Mouse (Mus musculus) lung, adult 2 months (tissue): ENCODE data around the gene Bdkrb1. TPM values are rescaled to one million over a fixed set of nuclear protein-coding genes. Genes with fewer than 3 reads are reported as not detected.

Source experiments
- DNase-seq: peaks from one replicate; pipeline ENCODE4 v3.0.0; 2022
- H3K4me1 ChIP-seq: fragments of 200-500 bp; 2 replicates; pipeline ENCODE4 v1.6.1; 2011; ENCODE audit warnings: low read length; ENCODE audit not compliant: control insufficient read depth, insufficient read depth
- H3K4me3 ChIP-seq: fragments of 200-500 bp; replicated peaks from 2 replicates; pipeline ENCODE3; 2011; ENCODE audit warnings: low read depth, mild to moderate bottlenecking, control low read depth, low read length; ENCODE audit errors: extremely low read depth
- CTCF ChIP-seq: fragments of 200-500 bp; IDR thresholded peaks from 2 replicates; pipeline ENCODE4 v1.5.1; 2011; ENCODE audit warnings: mild to moderate bottlenecking, low read length, control low read depth; ENCODE audit not compliant: insufficient read depth
- POLR2A ChIP-seq: fragments of 200-500 bp; IDR thresholded peaks from 2 replicates; pipeline ENCODE4 v1.6.1; 2011; ENCODE audit warnings: low read depth, mild to moderate bottlenecking, control low read depth, low read length, borderline replicate concordance; ENCODE audit errors: extremely low read depth
- WGBS: fragments of 180-500 bp; shearing (Covaris S2); methylation state at CpG from one replicate; pipeline ENCODE4 v1.1.7; 2018; 5-methylcytosine and 5-hydroxymethylcytosine counted together
- polyA plus RNA-seq: library from polyadenylated mRNA; depleted of rRNA; stranded (reverse); fragments of >200 nt; gene quantifications from 2 replicates; pipeline ENCODE4 v1.2.3, GENCODE M21; 2012

Bdkrb1 gene
- polyA plus RNA-seq, 1 experiment: 2.9 TPM

- TF ChIP-seq CTCF (no peak), POLR2A (no peak)
- WGBS: 50% methylated on average over 4 of the region's 4 CpGs
- DNase-seq: no peak
- no peak overlapping the region for H3K4me3 ChIP-seq
- H3K4me1 ChIP-seq: no peaks in the 10 kb centered on the region
Observed at GRCm38 (mm10) chr12:105593471-105593870, 9.4 kb upstream of the Bdkrb1 start.

- no peak for DNase-seq
- TF ChIP-seq POLR2A (no peak), CTCF (no peak)
- no peak overlapping the region for H3K4me3 ChIP-seq
- 87% methylated on average over 8 of the region's 8 CpGs for WGBS
- H3K4me1 ChIP-seq: no peaks in the 10 kb centered on the region
Observed at GRCm38 (mm10) chr12:105597135-105597534, 5.8 kb upstream of the Bdkrb1 start.

- WGBS: 74% methylated on average over 10 of the region's 10 CpGs
- DNase-seq: no peak
- Histone ChIP-seq H3K4me3 (no peak overlapping the region), H3K4me1 (no peaks in the 10 kb centered on the region)
- no peak for TF ChIP-seq CTCF
Observed at GRCm38 (mm10) chr12:105598503-105598902, 4.4 kb upstream of the Bdkrb1 start.

DNA sequence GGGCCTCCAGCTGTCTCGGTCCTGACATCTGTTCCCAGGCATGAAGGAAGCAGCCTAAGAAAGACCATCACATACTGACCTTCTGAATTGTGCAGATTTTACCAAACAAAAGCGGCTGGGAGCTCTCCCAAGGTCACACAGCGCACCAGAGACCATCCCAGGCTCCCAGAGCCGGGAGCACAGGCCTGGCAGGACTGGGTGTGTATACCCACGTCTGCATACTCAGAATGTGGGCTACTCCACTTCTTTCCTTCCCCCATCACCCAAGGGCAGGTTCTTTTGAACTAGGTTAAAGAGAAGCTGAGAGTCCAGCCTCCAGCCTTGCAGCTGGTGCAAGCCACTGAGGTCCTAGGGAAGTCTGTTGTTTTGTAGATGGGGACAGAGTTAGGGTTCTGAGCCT, 3.8 kb upstream of the Bdkrb1 start:
- Histone ChIP-seq H3K4me1 (no peaks in the 10 kb centered on the region), H3K4me3 (no peak overlapping the region)
- DNase-seq: no peak
- WGBS: 68% methylated on average over 5 of the region's 5 CpGs
- TF ChIP-seq POLR2A (no peak), CTCF (no peak)

DNA sequence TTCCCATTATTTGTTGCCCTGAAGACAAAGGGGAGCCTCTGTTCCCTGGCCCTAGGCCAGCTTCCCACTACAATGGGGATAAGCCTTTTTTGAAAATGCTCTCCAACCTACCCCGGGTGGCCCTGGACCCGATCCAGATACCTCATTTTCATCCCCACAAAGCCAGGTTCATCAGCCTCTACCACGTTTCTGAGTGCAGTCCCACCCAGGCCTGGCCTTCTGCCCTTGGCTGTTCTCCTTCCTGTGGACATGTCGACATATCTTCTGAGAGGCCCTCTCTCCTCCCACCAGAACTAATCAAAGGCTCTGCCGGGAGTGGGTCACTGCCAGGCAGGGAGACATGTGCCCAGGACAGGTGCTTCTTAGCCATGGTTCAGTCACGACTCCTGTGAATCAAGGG, 1.3 kb upstream of the Bdkrb1 start:
- DNase-seq: no peak
- Histone ChIP-seq H3K4me3 (no peak overlapping the region), H3K4me1 (no peaks in the 10 kb centered on the region)
- TF ChIP-seq POLR2A: no peak
- TF ChIP-seq CTCF: no peak
- 37% methylated on average over 6 of the region's 6 CpGs for WGBS

GRCm38 (mm10) chr12:105603904-105604303, 1.0 kb downstream of the Bdkrb1 start:
- DNase-seq: no peak
- TF ChIP-seq POLR2A (no peak), CTCF (no peak)
- H3K4me1 ChIP-seq: no peaks in the 10 kb centered on the region
- no peak overlapping the region for H3K4me3 ChIP-seq
- 82% methylated on average over 11 of the region's 11 CpGs for WGBS

- Histone ChIP-seq H3K4me3 (no peak overlapping the region), H3K4me1 (no peaks in the 10 kb centered on the region)
- TF ChIP-seq CTCF (no peak), POLR2A (no peak)
- no peak for DNase-seq
- WGBS: 63% methylated on average over 8 of the region's 8 CpGs
Observed at GRCm38 (mm10) chr12:105605212-105605611, 2.3 kb downstream of the Bdkrb1 start.

DNA sequence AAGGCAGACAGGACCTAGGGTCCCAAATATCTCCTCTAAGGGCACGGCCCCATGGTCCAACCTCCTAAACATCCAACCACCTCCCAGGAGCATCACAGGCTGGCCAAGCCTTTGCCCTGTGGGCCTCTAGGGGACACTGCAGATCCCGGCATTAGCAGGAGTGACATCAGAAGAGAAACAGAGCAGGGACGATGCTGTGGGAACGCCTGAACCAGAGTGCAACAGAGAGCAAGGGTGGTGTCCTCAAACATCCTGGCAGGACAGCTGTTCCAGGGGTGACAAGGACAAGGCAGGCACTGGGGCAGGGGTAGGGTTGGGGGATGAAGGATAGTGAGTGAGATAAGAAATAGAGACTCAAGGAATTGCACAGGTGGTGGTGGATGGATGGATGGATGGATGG, 4.0 kb downstream of the Bdkrb1 start:
- H3K4me3 ChIP-seq: no peak overlapping the region
- no peak for TF ChIP-seq POLR2A
- no peak for TF ChIP-seq CTCF
- no peak for DNase-seq
- 66% methylated on average over 4 of the region's 4 CpGs for WGBS
- no peaks in the 10 kb centered on the region for H3K4me1 ChIP-seq

- WGBS: 81% methylated on average over 2 of the region's 2 CpGs
- H3K4me1 ChIP-seq: no peaks in the 10 kb centered on the region
- TF ChIP-seq CTCF (no peak), POLR2A (no peak)
- H3K4me3 ChIP-seq: no peak overlapping the region
- DNase-seq: no peak
Observed at GRCm38 (mm10) chr12:105611045-105611444, 8.2 kb downstream of the Bdkrb1 start.

- 23% methylated on average over 7 of the region's 7 CpGs for WGBS
- Histone ChIP-seq H3K4me1 (no peaks in the 10 kb centered on the region), H3K4me3 (no peak overlapping the region)
- TF ChIP-seq CTCF: peak; percentile 76
- TF ChIP-seq POLR2A: no peak
- DNase-seq: peak; percentile 32
Observed at GRCm38 (mm10) chr12:105611748-105612147, 8.9 kb downstream of the Bdkrb1 start.

DNA sequence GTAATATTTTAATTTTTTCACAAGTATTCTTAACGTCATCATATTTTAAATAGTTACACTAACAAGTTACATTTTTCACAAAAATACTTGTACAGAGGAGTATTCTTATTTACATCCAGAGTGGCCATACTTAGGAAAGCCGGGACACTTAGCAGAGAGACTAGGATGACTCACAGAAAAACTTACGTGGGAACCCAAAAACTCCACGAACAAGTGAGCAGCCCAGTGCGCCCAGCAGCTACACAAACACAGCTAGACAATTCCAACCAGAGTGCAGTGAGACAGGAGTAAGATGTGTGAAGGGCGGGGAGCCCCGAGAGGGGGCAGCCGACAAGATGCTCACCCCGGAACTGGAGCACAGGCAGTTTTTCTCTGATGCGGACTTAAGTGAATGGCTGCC, 10.7 kb downstream of the Bdkrb1 start:
- no peak for DNase-seq
- Histone ChIP-seq H3K4me3 (no peak overlapping the region), H3K4me1 (no peaks in the 10 kb centered on the region)
- TF ChIP-seq POLR2A: no peak
- no peak for TF ChIP-seq CTCF
- WGBS: 84% methylated on average over 10 of the region's 10 CpGs
